Mouse (Mus musculus) ES-Bruce4 (cell line): Measurements from ENCODE around the gene 1700066M21Rik. TPM values are rescaled to one million over a fixed set of nuclear protein-coding genes. Genes with fewer than 3 reads are reported as not detected.

Experiments used
- H3K27ac ChIP-seq: 2 replicates; pipeline ENCODE4 v1.5.1; 2012; ENCODE audit warnings: low read length, inconsistent platforms; ENCODE audit not compliant: insufficient read depth
- H3K27me3 ChIP-seq: 2 replicates; pipeline ENCODE4 v1.6.1; 2012; ENCODE audit warnings: mild to moderate bottlenecking, low read length, inconsistent platforms; ENCODE audit not compliant: control insufficient read depth, poor library complexity, insufficient read depth, severe bottlenecking
- H3K36me3 ChIP-seq: 2 replicates; pipeline ENCODE4 v1.6.1; 2012; ENCODE audit warnings: inconsistent platforms, mild to moderate bottlenecking, low read length, moderate library complexity; ENCODE audit not compliant: control insufficient read depth, poor library complexity, insufficient read depth, severe bottlenecking
- H3K4me1 ChIP-seq: one replicate; pipeline ENCODE4 v1.8.1; 2011; ENCODE audit warnings: low read length; ENCODE audit not compliant: control insufficient read depth, insufficient read depth
- H3K4me3 ChIP-seq: 2 replicates; pipeline ENCODE4 v1.5.1; 2011; ENCODE audit warnings: low read depth, mild to moderate bottlenecking, low read length
- H3K9ac ChIP-seq: 2 replicates; pipeline ENCODE4 v1.6.1; 2012; ENCODE audit warnings: low read depth, mild to moderate bottlenecking, inconsistent platforms; ENCODE audit not compliant: poor library complexity, severe bottlenecking
- H3K9me3 ChIP-seq: replicated peaks from 2 replicates; pipeline ENCODE4 v1.6.1; 2012; ENCODE audit warnings: mild to moderate bottlenecking, low read length, inconsistent platforms; ENCODE audit not compliant: control insufficient read depth, poor library complexity, insufficient read depth, severe bottlenecking
- CTCF ChIP-seq: IDR thresholded peaks from one replicate; pipeline ENCODE4 v1.8.1; 2011; ENCODE audit warnings: low read depth, low read length
- EP300 ChIP-seq: IDR thresholded peaks from 2 replicates; pipeline ENCODE4 v1.6.1; 2011; ENCODE audit warnings: low read depth, low read length; ENCODE audit not compliant: insufficient read depth
- POLR2A ChIP-seq: IDR thresholded peaks from one replicate; pipeline ENCODE4 v1.8.1; 2011; ENCODE audit warnings: low read length; ENCODE audit not compliant: insufficient read depth
- polyA plus RNA-seq: library from polyadenylated mRNA; stranded (reverse); fragments of >200 nt; gene quantifications from 2 replicates; pipeline ENCODE4 v1.2.4, GENCODE M21; 2011; ENCODE audit warnings: low read depth; ENCODE audit not compliant: missing spikeins, insufficient read depth, insufficient read length

Gene 1700066M21Rik
- polyA plus RNA-seq, 1 experiment = 6.1 TPM

DNA sequence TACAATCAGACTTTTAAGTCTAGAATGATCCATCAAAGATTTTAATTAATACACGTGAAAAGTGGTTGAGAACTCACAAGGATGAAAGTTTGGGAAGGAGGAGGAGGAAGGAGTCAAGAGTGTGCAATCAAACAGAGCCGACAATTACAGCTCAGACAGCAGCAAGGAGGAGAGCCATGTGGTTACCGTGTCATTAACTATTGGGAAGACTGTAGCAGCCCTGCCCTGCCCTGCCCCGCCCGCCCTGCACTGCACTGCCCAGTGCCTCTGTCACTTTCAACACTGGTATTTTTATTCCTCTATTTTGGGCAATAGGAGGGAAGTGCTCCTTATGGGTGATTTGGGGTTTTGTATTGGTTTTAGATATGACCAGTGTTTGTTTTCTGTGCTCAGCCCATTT lies 42.2 kb upstream of the 1700066M21Rik start:
- no peaks in the 10 kb centered on the region for H3K27me3 ChIP-seq
- no peaks in the 10 kb centered on the region for H3K9me3 ChIP-seq
- H3K4me1 ChIP-seq = no peaks in the 10 kb centered on the region
- H3K27ac ChIP-seq = no peak overlapping the region
- TF ChIP-seq CTCF (no peak), EP300 (no peak), POLR2A (no peak)
- H3K36me3 ChIP-seq = no peaks in the 10 kb centered on the region
- no peak overlapping the region for H3K4me3 ChIP-seq
- H3K9ac ChIP-seq = no peak overlapping the region

DNA sequence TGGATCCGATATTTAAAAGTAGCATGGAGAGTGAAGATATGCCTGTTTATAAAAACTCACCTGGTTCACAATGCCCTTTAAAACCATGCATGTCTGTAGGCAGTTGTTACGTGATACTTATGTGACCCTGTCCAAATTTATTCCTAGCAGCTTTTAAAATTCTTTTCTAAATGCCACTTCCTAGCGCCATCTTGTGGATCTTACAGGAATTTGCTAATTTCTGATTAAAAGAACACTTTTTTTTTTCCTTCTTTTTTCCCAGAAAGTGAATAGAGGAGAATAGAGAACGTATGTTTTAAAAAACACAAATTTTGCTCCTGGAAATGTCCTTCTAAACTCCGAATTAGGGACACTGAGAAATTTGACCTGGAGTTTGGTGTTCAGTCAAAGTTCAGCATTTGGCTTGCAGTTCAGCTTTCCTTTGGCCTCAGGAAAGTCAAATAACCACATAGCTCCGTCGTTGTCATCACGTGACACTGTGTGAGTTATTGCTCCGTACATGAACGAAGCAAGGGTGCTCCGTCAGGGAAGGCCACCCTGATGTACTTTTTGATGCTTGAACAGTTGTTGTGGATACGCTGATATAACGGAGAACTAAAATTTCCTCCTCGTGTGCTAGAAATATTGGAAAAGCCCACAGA lies 38.1 kb upstream of the 1700066M21Rik start:
- TF ChIP-seq CTCF = peak; percentile 2
- TF ChIP-seq EP300 = no peak
- TF ChIP-seq POLR2A = no peak
- Histone ChIP-seq H3K27me3 (no peaks in the 10 kb centered on the region), H3K9ac (no peak overlapping the region), H3K4me3 (no peak overlapping the region), H3K9me3 (no peaks in the 10 kb centered on the region), H3K4me1 (no peaks in the 10 kb centered on the region), H3K36me3 (no peaks in the 10 kb centered on the region), H3K27ac (no peak overlapping the region)

DNA sequence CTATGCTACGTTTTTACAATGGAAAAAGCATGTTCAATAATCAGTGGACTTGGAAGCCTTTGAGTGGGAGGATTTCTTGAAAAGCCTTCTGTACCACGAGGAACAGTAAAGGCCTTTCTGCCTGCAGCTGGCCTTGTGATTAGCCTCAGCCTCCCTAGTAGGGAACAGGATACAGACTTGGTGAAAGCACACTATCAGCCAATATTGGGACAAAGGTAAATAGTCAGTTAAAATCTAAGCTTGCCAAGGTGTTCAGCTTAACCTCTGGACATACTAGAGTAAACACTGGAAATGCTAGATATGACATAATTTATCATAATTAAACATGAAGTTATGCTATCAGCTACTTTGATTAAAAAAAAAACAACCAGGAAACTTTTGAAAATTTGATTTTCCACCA lies 36.2 kb upstream of the 1700066M21Rik start:
- TF ChIP-seq EP300 (no peak), CTCF (no peak), POLR2A (no peak)
- no peaks in the 10 kb centered on the region for H3K27me3 ChIP-seq
- no peaks in the 10 kb centered on the region for H3K36me3 ChIP-seq
- H3K9ac ChIP-seq = no peak overlapping the region
- no peak overlapping the region for H3K4me3 ChIP-seq
- peaks cover 4% of the 10 kb centered on the region for H3K4me1 ChIP-seq
- no peaks in the 10 kb centered on the region for H3K9me3 ChIP-seq
- H3K27ac ChIP-seq = no peak overlapping the region

DNA sequence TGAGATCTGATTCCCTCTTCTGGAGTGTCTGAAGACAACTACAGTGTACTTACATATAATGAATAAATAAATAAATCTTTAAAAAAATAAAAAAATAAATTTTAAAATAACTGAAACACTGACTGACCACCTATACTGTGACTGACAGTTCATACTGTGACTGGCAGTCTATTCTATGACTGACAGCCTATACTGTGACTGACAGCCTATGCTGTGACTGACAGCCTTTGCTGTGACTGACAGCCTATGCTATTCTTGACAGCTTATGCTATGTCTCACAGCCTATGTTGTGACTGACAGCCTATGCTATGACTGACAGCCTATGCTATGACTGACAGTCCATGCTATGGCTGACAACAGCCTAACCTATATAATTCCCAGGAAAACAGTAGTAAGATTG lies 29.9 kb upstream of the 1700066M21Rik start:
- Histone ChIP-seq H3K27ac (no peak overlapping the region), H3K9ac (no peak overlapping the region), H3K9me3 (no peaks in the 10 kb centered on the region), H3K27me3 (no peaks in the 10 kb centered on the region), H3K36me3 (no peaks in the 10 kb centered on the region), H3K4me3 (no peak overlapping the region), H3K4me1 (peaks cover 4% of the 10 kb centered on the region)
- TF ChIP-seq EP300 = no peak
- TF ChIP-seq POLR2A = no peak
- no peak for TF ChIP-seq CTCF

DNA sequence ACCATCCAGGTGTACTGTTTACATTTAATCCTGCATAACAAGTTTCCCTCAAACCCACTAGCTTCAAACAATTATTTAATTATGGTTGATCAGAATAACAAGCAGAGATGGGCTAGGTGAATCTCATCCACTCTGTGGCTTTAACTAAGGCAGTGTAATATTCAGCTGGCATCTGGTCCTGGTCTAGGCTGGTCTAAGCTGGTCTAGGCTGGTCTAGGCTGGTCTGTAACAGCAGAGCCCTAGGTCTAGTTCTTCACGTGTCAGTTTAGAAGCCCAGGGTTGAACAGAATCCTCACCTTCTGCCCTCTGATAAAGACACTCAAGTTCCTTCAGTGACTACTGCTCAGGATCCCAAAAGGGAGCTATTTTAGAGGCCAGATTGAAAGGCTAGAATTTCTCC lies 25.5 kb upstream of the 1700066M21Rik start:
- Histone ChIP-seq H3K4me1 (no peaks in the 10 kb centered on the region), H3K9me3 (no peaks in the 10 kb centered on the region), H3K27me3 (no peaks in the 10 kb centered on the region), H3K36me3 (no peaks in the 10 kb centered on the region), H3K27ac (no peak overlapping the region), H3K9ac (no peak overlapping the region), H3K4me3 (no peak overlapping the region)
- TF ChIP-seq EP300 = no peak
- TF ChIP-seq CTCF = no peak
- TF ChIP-seq POLR2A = no peak

DNA sequence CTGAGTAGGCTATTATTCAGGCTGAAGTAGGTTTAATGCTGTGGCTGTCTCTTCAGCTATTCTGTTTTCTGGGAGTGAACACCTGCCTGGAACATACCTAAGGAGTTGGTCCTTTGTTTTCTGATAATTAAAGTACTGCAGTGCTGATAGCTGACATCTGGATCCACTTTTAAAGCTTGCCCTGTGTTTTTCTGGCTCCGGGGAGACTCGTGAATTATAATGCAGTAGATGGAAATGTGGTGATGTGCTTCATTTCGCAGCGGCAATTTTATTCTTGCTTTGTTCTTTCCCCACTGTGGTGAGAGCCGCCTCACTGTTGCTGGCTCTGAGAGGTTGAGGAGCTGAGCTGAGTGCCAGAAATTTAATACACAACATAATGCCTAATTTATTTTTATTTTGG lies 18.9 kb upstream of the 1700066M21Rik start:
- no peaks in the 10 kb centered on the region for H3K4me1 ChIP-seq
- TF ChIP-seq EP300 = no peak
- TF ChIP-seq POLR2A = no peak
- no peak for TF ChIP-seq CTCF
- H3K27me3 ChIP-seq = no peaks in the 10 kb centered on the region
- H3K36me3 ChIP-seq = no peaks in the 10 kb centered on the region
- no peak overlapping the region for H3K27ac ChIP-seq
- H3K9me3 ChIP-seq = no peaks in the 10 kb centered on the region
- no peak overlapping the region for H3K9ac ChIP-seq
- no peak overlapping the region for H3K4me3 ChIP-seq
